Mouse (Mus musculus): ENCODE measurements at regions not wholly inside any gene's neighbourhood (a gene's known extent, or its start where the extent isn't known, plus 50 kb on each side); places are given as distances from the start of the nearest gene placed in this dataset.

GRCm38 (mm10) chr5:97654414-97654813, 197.6 kb upstream of the Gk2 start:
- no peak for TF ChIP-seq POLR2A (IDR thresholded peaks at IDR 0.05; ENCODE audit: insufficient read depth, low read depth, low read length)
- TF ChIP-seq EP300 (IDR thresholded peaks at IDR 0.05; ENCODE audit: insufficient read depth, low read depth, low read length): no peak

All from heart, adult 2 months (tissue).